Mouse (Mus musculus): Measurements from ENCODE around the gene Krt76.

Krt76 gene

GRCm38 (mm10) chr15:101859735-101860170 is 33.0 kb downstream of the Krt76 start:
- DNase-seq = peak; percentile 13

GRCm38 (mm10) chr15:101858673-101859425 is 33.9 kb downstream of the Krt76 start:
- DNase-seq = no peak

GRCm38 (mm10) chr15:101856696-101857095 is 36.0 kb downstream of the Krt76 start:
- DNase-seq = no peak

- no peak for DNase-seq
Measured at GRCm38 (mm10) chr15:101855732-101856131, 37.0 kb downstream of the Krt76 start.

GRCm38 (mm10) chr15:101854294-101854693 is 38.4 kb downstream of the Krt76 start:
- no peak for DNase-seq

GRCm38 (mm10) chr15:101852571-101852970 is 40.1 kb downstream of the Krt76 start:
- DNase-seq = no peak

GRCm38 (mm10) chr15:101850694-101851093 is 42.0 kb downstream of the Krt76 start, which contains the start of gene Krt1:
Krt1 (minus strand) TSS chr15:101850794.
- DNase-seq = no peak

GRCm38 (mm10) chr15:101845971-101846403 is 46.7 kb downstream of the Krt76 start:
- peak; percentile 38 for DNase-seq

GRCm38 (mm10) chr15:101843192-101843591 is 49.5 kb downstream of the Krt76 start:
- DNase-seq = no peak

- no peak for DNase-seq
Measured at GRCm38 (mm10) chr15:101834784-101835328, 57.9 kb downstream of the Krt76 start.

Measured in thymus, postnatal 25 days (tissue).